Mouse (Mus musculus) splenic B cell, adult 2 months (primary cell): ENCODE data around the gene Cntn3.

Source experiments
- DNase-seq: peaks from one replicate; pipeline ENCODE4 v3.0.0-alpha.2; 2011; ENCODE audit warnings: low read depth, low spot score
- H3K27me3 ChIP-seq: 2 replicates; pipeline ENCODE4 v1.6.1; 2012; ENCODE audit warnings: mild to moderate bottlenecking, low read length, moderate library complexity, mixed read lengths; ENCODE audit not compliant: control insufficient read depth, poor library complexity, insufficient read depth, severe bottlenecking
- H3K36me3 ChIP-seq: 2 replicates; pipeline ENCODE4 v1.6.1; 2012; ENCODE audit warnings: mild to moderate bottlenecking, low read length, moderate library complexity, mixed read lengths; ENCODE audit not compliant: control insufficient read depth, poor library complexity, insufficient read depth, severe bottlenecking

Cntn3 gene

DNA sequence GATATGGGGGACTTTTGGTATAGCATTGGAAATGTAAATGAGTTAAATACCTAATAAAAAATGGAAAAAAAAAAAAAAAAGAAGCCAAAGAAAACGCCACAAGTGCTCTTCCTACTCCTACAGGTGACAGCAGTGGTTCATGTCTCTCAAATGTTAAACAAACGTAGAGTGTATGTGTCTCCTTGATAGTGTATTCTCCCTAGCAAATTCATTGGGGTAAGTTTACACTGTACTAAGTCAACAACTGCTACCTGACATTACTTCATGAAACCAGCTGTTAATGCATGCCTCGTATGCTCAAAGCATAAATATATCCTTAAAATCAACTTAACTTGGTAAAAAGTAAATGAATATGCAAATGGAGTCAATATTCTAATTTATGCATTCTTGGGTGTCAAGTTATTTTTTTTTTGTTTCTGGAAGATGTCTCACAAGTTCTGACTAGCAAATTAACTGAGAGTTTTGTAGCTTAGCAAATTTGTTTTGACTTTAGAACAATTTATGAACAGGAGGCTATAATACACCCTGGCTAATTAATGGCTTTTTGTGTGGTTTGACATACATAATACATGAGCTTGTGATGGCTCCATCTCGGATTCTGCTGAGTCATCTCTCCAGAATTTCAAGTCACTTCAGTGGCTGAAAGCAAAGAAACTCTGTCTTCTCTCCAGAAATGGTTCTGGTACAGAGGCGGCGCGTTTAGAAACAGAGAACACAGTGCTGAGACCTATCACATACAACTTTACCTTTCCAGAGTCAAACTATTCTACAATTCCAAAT, 31.1 kb downstream of the Cntn3 start:
- no peaks in the 10 kb centered on the region for H3K27me3 ChIP-seq
- no peaks in the 10 kb centered on the region for H3K36me3 ChIP-seq
- DNase-seq: no peak

DNA sequence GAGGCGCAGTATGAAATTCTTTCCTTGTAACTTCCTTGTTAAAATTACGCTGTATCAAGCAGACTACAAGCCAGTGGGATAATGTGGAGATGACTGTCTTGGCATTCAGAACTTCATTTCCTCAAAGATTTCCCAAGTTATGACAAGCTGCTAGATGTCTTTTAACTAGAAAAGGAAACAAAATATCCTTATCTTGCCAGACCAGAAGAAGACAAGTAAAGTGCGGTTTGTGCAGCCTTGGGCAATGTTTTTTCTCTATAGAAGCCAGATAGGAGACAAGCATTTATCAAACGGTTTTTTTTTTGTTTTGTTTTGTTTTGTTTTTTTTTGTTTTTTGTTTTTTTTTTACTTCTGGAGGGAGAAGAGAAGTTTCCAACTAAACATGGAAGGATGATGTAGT, 37.3 kb downstream of the Cntn3 start:
- Histone ChIP-seq H3K36me3 (no peaks in the 10 kb centered on the region), H3K27me3 (no peaks in the 10 kb centered on the region)
- DNase-seq: no peak

- no peak for DNase-seq
- Histone ChIP-seq H3K27me3 (no peaks in the 10 kb centered on the region), H3K36me3 (no peaks in the 10 kb centered on the region)
Observed at GRCm38 (mm10) chr6:102523037-102523436, 49.9 kb downstream of the Cntn3 start.

DNA sequence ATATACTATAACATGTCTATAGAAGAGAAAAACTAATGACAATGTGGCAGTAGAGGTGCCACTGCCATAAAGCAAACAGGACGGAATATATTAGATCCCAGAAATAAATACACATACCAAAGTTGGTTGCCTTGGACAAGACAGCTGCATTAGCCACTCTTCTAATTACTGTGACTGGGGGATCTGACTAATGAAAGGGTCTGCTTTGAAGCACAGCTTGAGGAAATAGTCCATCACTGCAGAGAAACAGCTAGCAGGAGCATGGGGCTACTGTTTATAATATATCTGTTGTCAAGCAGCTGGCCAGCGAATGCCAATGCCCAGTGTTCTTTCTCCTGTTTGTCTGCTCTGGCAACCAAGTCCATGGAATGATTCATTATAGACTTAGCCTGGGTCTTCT, 51.9 kb downstream of the Cntn3 start:
- no peak for DNase-seq
- Histone ChIP-seq H3K36me3 (no peaks in the 10 kb centered on the region), H3K27me3 (no peaks in the 10 kb centered on the region)

GRCm38 (mm10) chr6:102515231-102515630, 57.7 kb downstream of the Cntn3 start:
- no peak for DNase-seq
- H3K27me3 ChIP-seq: no peaks in the 10 kb centered on the region
- no peaks in the 10 kb centered on the region for H3K36me3 ChIP-seq

DNA sequence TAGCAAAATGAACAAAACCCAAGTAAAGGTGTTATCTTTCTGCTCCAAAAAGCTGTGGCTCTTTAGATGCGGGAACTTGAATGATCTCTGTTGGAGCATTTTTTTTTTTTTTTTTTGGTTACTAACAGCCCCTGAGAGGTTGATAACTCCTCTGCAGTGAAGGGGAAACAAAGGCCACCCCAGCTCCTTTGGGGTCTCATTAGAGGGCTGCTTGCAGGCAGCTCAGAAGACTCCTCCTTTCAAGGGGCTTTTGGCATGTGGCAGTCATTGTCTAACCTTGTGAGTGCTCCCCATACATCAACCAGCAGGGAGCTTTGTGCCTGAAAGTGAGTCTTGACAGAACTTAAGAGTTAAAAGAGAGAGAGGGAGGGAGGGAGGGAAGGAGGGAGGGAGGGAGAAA, 60.8 kb downstream of the Cntn3 start:
- DNase-seq: no peak

DNA sequence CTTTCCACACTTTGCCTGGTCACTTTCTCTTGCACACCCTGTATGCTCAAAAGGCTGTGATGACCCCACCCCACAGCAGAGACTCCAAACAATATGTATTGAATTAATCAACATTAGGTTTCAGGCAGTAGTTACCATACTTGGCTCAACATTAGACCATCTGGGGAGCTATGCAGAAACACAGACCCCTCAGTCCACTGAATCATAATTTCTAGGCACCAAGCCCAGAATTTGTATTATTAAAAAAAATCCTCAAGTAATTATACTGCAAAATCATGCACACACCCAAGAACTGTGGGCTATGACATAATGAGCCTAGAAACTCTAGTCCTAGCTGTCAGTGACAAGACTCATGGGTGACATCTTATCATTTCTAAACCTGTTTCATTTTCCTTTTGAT, 87.4 kb downstream of the Cntn3 start:
- no peak for DNase-seq

More for the DNA sequence above, 60.8 kb downstream of the Cntn3 start:
- H3K36me3 ChIP-seq: no peaks in the 10 kb centered on the region
- H3K27me3 ChIP-seq: no peaks in the 10 kb centered on the region

DNA sequence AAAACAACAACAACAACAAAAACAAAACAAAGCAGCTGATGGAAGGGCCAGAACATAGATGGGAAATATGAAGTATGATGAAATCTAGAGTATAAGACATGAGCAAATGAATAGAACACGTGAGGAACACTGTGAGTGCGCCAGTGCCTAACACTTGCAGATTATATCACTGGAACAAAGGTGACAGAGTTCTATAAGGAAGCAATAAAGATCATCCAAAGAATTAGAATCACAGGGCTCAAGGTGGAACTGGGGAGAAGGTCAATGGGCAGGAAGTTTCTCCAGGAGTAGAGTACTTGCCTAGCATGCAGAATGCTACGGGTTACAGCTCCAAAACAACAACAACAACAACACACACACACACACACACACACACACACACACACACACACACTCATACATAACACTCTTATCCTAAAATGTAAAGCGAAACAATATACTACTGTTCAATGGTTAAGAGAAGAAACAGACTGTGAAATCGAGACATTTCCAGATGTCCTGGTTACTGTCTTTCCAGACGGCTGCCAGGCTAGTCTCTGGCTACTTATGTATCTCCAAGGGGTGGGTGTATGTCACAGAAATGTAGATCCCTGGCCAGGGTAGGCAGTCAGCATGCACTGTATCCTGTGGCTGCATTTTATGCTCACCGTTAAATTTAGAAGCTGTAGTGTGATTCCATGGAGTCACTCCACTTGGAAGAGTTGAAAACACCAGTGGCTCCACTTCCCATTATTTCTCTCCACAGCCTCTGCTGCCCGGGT, 94.4 kb downstream of the Cntn3 start:
- Histone ChIP-seq H3K36me3 (no peaks in the 10 kb centered on the region), H3K27me3 (no peaks in the 10 kb centered on the region)
- no peak for DNase-seq

More for the DNA sequence above, 87.4 kb downstream of the Cntn3 start:
- no peaks in the 10 kb centered on the region for H3K36me3 ChIP-seq
- no peaks in the 10 kb centered on the region for H3K27me3 ChIP-seq

DNA sequence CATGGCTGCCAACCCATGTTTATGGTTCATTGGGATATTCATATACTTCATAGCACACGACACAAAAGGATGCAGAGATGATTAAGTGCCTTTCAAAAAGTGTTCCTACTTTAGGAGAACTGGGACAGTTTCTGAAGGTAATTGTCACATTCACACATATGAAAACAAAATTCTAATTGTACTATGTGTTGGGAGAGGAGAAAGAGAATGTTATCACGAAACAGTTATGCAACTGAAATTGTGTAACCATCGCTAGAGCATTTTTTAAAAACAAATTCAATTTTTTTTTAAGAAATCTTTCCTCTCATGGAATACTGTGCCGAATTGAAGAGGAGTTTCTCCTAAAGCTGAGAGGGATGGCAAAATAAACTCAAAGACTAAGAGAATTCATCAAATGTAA, 134.5 kb downstream of the Cntn3 start:
- no peak for DNase-seq
- no peaks in the 10 kb centered on the region for H3K27me3 ChIP-seq
- no peaks in the 10 kb centered on the region for H3K36me3 ChIP-seq

GRCm38 (mm10) chr6:102427549-102427948, 145.4 kb downstream of the Cntn3 start:
- no peaks in the 10 kb centered on the region for H3K27me3 ChIP-seq
- DNase-seq: no peak
- H3K36me3 ChIP-seq: no peaks in the 10 kb centered on the region

DNA sequence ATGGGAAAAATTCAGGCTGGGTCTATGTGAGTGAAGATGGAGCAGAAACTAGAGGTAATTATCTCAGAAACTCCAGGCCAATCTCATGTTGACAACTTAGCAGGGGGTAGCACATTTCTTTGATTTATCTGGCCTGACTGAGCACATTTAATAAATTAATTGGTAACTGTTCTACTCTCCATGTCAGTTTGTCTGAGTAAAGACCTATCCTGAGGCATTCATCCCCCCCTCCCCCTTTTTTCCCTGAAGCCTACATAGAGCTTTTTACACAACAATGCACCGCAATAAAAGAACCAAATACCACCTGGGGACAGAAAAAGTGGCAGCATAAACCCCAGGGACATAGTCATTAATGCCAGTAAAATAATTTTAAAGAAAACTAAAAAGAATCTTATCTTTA, 151.1 kb downstream of the Cntn3 start:
- Histone ChIP-seq H3K27me3 (no peaks in the 10 kb centered on the region), H3K36me3 (no peaks in the 10 kb centered on the region)
- DNase-seq: no peak

GRCm38 (mm10) chr6:102388590-102388989, 184.3 kb downstream of the Cntn3 start:
- H3K36me3 ChIP-seq: no peaks in the 10 kb centered on the region
- H3K27me3 ChIP-seq: no peaks in the 10 kb centered on the region
- no peak for DNase-seq

DNA sequence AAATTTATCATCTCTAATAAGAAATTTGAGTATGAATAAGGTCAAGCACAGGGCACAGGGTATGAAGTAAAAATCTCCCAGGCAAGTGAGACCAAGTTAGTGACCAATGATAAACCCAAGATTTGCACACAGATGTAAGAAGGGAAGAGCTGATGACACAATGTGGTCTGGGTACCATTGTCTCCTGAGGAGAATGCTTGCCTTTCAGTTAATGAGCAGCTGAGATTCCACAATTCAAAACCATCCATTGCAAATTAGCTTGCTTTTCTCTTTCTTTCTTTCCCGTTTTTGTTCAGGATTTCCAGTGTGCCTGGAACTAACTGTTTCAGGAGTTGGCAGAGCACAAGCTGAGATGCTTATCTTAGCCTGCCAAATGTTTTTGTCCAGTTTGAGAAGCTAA, 200.8 kb downstream of the Cntn3 start:
- H3K27me3 ChIP-seq: no peaks in the 10 kb centered on the region
- DNase-seq: no peak
- H3K36me3 ChIP-seq: no peaks in the 10 kb centered on the region

DNA sequence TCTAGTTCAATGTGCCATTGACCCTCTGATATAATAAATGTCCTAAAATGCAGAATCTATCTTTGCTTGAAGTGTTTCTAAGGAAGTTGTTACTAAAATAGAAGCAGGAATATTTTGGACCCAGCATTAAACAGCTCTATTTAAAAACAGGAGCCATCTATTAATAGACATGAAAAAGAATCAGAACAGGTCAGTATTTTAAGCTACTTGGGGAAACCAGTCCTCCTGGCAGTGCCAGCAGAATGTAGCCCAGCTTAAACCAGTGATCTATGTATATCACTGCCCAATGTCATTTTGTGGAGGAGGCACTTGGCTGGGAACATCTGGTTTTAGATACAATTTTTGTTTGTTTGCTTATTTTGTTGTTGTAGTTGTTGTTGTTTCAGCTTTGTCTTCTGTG, 209.0 kb downstream of the Cntn3 start:
- H3K36me3 ChIP-seq: no peaks in the 10 kb centered on the region
- DNase-seq: no peak
- no peaks in the 10 kb centered on the region for H3K27me3 ChIP-seq

DNA sequence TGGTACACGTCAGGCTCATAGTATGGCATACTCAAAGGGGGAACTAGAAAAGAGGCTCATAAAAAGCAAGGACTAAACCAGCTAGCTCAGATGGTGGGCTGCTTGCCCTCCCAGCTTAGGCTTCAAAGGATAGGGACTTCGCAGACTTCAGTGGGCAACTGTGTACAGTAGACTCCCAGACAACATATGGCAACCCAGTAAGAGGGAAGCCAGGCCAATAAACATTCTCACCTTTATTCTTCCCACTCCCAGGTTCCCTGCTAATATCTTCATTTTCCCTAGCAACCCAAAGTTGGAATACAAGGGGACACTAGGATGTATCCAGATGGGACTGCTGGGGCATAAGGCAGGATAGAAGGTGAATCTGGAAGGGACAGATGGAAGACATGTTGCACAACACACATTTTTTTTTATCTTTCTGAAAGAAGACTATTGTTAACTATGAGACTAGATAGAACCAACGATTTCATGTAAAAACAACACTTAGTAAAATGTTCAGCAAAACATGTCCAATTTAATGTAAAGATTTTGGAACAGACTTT, 209.5 kb downstream of the Cntn3 start:
- no peak for DNase-seq
- no peaks in the 10 kb centered on the region for H3K27me3 ChIP-seq
- H3K36me3 ChIP-seq: no peaks in the 10 kb centered on the region
